Mouse (Mus musculus): ENCODE measurements at regions not wholly inside any gene's neighbourhood (a gene's known extent, or its start where the extent isn't known, plus 50 kb on each side); places are given as distances from the start of the nearest gene placed in this dataset.

DNA sequence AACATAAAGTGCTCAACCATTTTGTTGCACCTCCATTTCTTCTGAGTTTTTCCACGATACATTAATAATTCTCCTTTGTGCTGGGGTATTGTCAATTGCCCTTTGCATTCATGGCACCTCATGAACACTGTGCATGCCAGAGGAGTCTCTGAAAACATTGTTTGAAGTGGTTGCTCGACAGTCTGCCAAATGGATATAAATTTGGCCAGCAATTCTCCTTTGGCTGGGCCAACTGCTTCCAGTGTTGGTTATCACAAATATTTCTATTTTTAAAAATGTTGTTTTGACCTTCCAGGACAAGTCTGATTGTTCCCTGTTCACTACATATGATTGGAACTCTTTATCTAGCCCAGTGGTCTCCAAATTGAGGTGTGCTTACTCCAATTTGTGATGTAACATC lies 184.1 kb upstream of the 9630041A04Rik start:
- DNase-seq, result peak in 1 of 2 experiments; percentile 56
- intact Hi-C loops (cut with DNase I), result no loop called here

DNA sequence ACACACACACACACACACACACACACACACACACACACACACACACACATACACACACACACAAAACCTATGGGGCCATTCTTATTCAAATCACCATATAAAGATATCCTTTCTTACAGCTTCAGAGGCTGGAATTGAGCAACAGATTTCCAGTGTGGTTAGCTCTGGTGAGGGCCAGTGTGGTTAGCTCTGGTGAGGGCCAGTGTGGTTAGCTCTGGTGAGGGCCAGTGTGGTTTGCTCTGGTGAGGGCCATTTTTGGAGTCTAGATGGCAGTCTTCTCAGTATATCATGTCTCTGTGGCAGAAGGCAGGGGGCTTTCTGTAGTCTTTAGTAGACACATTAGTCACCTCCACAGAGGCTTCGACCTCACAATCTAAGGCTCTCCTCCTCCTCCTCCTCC lies 191.5 kb upstream of the 9630041A04Rik start:
- DNase-seq, result no peak
- intact Hi-C loops (cut with DNase I), result no loop called here

DNA sequence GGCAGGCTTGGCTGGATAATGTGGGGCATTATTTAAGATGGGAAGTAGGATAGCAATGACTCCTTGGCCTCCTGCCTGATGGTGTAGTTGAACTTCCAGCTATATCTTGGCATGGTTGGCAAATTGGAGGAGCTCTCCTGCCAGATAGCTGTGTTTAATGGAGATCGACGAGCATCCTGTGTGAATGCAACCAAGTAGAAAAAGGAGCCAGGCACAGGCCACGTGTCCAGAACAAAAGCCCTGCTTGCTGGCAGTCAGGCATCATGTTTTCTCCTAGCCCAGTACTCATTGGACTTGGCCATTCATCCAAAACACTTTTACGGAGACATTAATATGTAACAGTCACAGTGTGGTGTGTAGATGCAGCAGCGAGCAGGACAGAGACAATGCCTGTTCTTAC lies 211.8 kb upstream of the 9630041A04Rik start:
- no peak for DNase-seq
- intact Hi-C loops (cut with DNase I), result no loop called here

DNA sequence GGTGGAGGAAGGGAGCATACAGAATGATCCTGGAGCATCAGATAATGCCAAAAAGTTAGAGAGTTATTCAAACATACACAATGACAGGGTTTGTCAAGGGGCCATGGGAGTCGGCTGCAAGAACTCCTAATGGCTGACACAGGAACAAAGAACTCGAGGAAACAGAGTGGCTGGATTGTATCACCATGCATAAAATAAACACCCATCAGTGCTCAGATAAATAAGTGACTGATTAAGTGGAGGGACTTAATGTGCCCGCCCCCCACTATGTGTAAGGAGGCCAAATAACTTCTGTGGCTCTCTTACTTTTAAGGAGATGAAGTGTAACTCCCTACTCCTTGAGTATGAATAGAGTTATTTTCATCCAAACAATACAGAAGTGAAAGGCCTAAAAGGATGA lies 220.1 kb upstream of the 9630041A04Rik start:
- DNase-seq, result no peak
- intact Hi-C loops (cut with DNase I), result no loop called here

DNA sequence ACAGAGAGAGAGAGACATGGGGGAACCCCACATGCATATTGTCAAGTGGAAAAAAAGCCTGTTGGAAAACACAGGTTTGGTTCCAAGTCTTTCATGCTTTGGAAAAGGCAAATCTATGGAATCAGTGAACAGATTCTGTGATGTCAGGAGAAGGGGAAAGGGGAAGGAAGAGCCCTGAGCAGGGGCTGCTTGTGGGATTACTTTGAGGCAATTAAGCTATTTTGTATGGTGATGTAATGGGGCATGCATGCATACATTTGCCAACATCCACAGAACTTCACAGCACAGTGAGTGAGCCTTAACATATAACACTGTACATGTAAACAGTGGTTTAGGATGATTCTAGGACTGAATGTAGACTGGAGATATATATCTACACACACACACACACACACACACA lies 221.0 kb upstream of the 9630041A04Rik start:
- intact Hi-C loops (cut with DNase I), result no loop called here

DNA sequence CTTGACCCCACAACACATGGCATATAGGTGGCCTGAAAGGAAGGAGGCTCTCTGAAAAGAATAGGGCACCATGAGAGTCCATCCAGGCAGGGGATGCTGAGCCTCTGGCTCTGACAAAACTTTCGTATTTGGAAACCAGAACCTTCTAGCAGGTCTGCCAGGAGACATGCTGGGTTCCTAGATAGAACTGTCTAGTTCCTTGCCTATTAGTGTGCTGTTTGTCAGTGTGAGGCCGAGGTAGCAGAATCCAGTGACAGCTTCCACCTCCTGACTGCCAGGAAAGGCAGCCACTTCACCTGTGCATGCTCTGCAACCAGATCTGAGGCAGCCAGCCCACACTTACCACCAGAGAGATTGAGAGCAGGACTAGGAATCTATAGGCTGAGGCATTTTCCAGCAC lies 245.4 kb upstream of the 9630041A04Rik start:
- intact Hi-C loops (cut with DNase I), result no loop called here
- DNase-seq, result no peak

More for the DNA sequence above, 221.0 kb upstream of the 9630041A04Rik start:
- no peak for DNase-seq

DNA sequence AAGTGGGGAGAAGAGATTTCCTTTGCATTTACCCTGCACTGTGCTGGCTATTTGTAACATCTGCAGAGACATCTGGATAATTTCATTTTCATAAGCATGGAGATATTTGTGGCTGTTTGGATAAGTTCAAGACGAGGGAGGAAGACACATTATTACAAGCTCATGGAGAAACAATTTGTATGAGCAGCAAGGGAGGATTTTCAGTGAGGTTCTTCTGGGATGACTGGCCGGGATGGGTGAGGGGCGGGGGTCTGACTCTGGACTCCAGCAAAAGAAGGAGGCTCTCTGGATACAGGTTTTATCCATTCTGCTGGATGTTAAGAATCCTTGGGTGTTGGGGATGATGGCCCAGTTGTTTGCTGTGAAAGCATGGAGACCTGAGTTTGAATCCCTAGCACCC lies 246.5 kb upstream of the 9630041A04Rik start:
- DNase-seq, result no peak
- intact Hi-C loops (cut with DNase I), result no loop called here

DNA sequence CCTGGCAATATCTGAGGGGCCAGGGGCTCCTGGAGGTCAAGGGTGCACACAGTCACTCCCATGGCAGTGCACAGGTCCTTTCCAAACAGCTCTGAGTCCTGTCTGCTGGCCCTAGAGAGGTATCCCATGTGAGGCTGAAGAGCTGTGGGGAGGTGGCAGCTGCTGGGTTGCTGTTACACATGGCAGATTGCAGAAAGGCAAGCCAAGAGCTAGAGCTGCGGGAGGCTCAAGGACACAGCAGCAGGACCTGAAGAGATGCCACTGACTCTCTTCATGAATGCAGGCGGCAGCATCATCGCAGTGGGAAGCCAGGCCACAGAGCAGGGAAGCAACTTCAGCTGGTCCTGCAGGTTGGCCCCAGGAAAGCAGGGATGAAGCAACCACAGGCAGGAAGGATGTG lies 247.7 kb upstream of the 9630041A04Rik start:
- no peak for DNase-seq

DNA sequence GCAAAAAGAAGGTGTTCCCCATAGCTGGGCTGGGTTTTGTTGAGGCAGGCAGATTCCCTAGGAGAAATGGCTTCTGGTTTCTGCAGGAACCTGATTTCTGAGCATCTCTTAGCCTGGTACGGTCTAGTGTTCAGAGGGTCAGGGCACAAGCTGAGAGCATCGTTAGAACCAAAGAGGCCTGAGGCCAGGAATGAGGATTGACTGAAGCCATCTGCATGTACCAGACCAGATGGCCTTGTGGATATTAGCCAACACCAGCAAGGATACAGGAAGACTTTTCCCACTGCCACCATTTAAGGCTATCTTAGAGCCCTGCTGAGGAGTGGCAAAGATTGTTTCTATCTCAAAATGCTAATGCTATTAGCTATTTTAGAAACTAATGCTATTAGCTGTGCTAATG lies 248.2 kb upstream of the 9630041A04Rik start:
- peak; percentile 27 to 53 for DNase-seq

More for the DNA sequence above, 247.7 kb upstream of the 9630041A04Rik start:
- intact Hi-C loops (cut with DNase I), result no loop called here

DNA sequence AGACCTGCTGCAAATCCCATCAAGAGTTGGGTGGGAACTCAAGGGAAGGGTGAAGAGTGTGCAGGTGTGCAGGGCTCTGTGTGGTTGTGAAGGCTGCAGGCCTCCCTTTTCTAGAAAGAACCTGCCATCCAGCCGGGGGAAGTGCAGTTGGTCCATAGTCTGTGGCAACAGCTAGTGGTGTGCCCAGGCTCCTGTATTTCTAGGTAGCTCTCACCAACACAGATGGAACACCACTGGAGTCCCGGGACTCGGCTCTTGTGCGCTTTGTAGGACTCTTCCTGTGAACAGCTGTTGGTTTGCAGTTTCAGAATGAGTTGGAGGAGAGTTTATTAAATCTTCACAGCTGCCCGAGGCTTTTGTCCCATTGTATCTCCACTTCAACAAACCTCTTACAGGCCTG lies 248.7 kb upstream of the 9630041A04Rik start:
- DNase-seq, result no peak
- intact Hi-C loops (cut with DNase I), result no loop called here

More for the DNA sequence above, 248.2 kb upstream of the 9630041A04Rik start:
- intact Hi-C loops (cut with DNase I), result no loop called here

DNA sequence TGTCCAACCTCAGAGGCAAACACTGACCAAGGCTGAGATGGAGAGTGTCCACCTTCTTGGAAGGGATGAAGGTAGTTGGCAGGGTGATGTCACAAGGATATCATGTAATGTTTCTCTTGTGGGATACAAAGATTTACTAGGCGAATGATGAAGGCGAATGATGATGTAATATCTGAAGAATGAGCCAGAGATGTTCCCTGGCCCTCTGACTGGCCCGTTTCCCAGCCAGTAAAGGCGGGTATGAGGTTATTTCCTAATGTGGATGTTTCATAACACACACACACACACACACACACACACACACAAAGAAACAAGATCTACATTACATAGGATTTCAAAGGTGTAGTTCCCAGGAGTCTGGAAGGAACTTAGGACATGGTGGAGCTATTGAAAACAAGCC lies 249.1 kb upstream of the 9630041A04Rik start:
- DNase-seq, result peak; percentile 23 to 28
- intact Hi-C loops (cut with DNase I), result no loop called here

DNA sequence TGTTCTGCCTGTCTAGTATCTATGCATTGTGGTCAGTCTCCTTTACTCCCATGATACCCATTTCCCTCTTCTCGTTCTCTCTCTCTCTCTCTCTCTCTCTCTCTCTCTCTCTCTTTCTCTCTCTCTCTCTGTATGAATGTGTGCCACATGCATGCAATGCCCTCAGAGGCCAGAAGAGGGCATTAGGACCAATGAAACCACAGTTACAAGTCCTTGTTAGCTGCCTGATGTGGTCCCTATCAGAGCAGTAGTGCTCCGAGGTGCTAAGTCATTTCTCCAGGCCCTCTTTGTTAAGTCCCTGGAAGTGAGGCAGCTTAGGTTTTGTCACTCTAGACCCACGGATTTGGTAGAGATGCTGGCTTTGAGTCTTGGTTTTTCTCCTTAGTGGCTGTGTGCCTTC lies 250.2 kb upstream of the 9630041A04Rik start:
- intact Hi-C loops (cut with DNase I), result no loop called here
- DNase-seq, result no peak

DNA sequence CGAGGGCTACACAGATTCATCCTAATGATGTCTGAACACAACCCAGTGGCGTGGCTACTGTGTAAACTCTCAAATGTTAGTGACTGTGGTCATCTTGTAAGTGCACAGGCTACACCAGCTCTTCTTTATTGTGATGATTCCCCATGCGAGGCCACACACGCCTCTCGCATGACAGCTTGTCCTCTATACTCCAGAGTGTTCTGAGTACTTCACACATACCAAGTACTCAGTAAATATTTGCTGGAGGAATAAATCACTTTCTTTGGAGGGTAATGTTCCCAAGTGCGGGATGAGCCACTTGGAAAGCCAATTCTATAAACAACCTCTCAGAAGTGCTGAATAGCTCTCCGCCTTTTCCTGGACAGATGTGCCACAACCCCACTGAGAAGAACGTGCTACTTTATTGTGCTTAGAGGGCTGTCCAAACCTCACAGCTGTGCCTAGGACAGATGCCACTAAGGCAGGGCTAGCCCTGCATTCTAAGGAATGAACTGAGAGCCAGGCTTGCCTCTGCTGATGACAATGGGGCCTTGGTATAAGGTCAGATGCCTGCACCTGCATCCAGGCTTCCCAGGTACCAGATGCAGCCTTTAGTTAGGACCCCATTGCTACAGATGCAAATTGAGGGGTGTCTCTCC lies 250.7 kb upstream of the 9630041A04Rik start:
- DNase-seq, result no peak
- intact Hi-C loops (cut with DNase I), result no loop called here

DNA sequence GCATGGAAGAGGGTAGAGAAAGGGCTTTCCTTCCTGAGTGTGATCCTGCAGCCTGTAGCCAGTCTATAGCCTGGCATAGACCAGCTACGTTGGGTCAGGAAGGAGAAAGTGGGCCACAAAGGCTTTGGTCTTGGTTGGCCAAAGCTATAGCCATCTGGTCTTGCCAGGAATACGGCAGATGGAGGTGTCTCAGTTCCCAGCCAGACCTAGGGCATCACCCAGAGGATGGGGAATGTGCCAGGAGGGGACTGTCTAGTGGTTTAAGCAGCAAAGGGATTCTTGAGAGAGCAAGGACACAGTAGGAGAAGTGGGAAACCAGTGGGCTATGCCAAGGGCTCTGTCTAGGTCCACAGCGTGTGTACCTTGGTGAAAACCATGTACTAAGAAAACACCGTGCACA lies 251.3 kb upstream of the 9630041A04Rik start:
- intact Hi-C loops (cut with DNase I), result no loop called here

DNA sequence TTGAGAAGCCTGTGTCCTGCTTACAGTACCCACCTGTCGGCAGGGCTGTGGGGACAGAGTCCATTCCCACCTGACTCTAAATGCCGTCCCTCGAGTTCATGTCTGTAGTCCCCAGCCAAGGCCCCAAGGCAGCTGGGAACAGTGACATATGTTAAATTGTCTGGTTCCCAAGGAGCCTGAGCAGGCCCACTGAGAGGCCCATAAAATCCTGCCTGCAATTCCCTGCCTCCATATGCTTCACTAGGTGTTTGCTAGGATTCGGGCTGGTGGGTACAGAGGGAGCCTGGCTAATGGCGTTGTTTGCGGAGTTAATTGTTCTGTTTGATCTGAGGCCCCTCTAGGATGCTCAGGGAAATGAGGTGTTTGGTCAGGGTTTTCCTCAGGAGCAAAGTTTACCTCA lies 258.8 kb upstream of the 9630041A04Rik start:
- intact Hi-C loops (cut with DNase I), result no loop called here
- DNase-seq, result no peak

More for the DNA sequence above, 251.3 kb upstream of the 9630041A04Rik start:
- no peak for DNase-seq

DNA sequence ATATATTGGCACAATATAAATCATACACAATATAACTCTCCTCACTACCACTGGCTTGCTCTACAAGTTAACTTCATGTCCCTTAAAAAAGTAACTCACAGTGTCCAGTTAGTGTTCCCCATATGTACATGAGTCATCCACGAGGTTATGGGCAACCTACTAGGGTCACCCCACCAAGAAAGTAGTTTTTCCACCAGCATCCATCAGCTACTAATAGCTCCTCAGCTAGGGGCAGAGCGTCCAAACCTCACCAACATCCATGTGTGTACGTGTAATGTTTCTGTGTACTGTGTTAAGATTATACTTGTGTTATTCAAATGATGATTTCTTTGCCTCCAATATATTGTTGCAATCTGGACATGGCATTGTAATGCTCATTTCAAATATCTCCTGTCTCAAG lies 264.7 kb upstream of the 9630041A04Rik start:
- no peak for DNase-seq
- intact Hi-C loops (cut with DNase I), result no loop called here

DNA sequence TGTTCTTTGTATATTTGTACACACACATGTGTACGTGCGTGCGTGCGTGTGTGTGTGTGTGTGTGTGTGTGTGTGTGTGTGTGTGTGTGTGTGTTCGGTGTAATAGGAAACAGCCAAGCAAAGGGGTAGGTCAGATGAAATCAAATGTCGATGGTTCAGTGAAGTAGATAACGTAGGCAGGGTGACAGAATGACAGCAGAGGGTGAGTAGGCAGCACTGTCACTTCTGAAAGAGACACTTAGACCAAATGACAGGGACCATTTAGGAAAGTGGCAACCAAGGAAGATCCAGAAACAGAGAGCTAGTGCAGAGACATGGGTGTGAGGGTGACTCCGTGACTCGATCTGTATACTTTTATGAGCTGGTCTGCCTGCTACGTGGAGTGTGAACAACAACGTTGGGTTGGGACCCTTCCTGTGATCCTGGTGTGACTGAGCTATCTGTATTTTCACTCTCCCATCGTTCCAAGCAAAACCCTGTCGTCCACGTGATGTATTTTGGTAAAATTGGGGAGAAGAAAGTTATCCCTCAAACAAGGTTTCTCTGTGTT lies 266.5 kb upstream of the 9630041A04Rik start:
- DNase-seq, result no peak
- intact Hi-C loops (cut with DNase I), result no loop called here

DNA sequence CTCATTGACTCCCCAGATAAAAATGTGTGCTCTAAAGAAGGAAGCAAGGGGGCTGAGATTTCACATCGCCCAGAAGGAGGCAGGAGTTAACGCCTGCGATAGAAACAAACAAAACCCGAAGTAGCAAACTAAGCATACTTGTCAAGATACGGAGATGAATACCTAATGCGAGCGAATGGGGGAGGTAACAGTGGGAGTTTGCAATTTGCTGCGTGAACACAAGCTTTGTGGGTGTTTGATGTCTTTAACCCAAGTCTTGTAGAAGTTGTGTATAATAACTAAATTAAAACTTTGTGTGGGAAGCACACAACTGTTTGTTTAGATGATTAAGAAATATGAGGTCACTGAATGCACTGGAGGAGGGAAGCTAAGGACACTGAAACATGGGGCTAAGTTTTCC lies 269.0 kb upstream of the 9630041A04Rik start:
- intact Hi-C loops (cut with DNase I), result no loop called here

DNA sequence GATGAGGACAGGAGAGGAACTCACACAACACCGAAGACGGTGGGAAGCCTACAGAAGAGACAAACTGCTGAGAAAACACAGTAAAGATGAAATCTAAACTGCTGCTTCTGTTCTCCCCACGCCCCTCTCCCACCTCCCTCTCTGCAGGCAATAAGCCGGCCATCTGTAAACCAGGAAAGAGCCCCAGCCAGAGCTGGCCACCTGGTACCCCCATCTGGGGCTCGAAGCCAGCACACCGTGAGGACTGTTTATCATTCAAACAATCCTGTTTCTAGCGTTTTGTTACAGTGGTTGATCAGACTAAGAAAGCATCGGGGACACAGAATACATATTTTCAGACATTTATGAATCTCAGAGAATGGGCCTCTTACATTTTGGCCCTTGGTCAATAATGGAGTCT lies 270.0 kb upstream of the 9630041A04Rik start:
- intact Hi-C loops (cut with DNase I), result no loop called here
- no peak for DNase-seq

More for the DNA sequence above, 269.0 kb upstream of the 9630041A04Rik start:
- no peak for DNase-seq

DNA sequence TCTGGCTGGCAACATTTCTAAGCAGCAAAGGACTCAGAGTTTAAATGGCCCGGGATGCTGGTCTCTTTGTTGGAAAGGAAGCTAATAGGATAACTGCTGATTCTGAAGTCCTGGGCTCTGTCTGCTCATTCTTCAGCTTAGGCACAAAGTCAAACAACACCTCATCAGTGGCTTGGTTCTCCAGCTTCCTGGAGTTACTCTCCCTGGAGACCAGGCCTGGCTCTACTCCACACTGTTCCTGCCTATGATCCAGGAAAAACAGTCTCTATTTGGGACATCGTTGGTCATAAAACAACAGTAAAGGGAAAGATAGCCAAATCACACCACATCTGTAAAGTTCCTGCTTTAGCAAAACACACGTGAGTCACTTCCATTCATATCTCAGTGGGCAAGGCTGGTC lies 271.3 kb upstream of the 9630041A04Rik start:
- peak; percentile 76 to 83 for DNase-seq
- intact Hi-C loops (cut with DNase I), result no loop called here

DNA sequence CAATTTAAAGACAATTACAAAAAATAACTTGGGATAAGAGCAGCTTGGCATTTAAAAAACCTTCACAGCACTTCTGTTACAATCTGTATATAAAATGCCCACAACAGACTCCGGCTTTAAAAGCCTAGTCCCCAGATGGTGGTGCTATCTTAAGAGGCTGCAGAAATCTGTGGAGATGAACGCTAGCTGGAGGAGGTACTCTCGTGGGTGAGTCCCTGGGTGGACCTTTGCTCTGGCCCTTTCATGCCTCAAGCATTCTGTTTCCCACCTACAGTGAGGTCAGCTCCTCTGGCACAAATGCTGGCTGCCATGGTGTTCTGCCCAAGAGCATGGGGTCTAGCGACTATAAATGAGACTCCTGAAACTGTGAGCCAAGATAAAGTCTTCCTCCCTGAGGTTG lies 280.6 kb upstream of the 9630041A04Rik start:
- no peak for DNase-seq
- intact Hi-C loops (cut with DNase I), result no loop called here

DNA sequence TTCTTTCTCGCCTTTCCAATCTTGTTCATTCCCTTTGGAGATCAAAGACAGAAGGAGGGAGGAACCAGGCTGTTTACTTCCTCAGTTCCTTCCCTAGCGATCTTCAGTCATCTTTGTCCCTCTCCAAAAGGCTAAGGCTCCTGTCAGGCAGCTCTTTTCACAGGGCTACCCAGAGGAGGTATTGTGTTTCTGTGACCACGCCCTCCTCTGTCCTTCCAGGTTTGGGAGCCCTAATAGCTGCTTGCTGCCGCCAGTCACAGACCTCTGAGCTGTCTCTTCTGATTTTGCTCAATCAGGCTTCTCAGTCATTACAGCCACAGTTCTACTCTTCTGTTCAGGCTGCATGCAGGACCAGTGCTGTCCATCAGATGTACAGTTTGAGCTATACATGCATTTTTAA lies 290.9 kb upstream of the 9630041A04Rik start:
- intact Hi-C loops (cut with DNase I), result no loop called here
- no peak for DNase-seq

DNA sequence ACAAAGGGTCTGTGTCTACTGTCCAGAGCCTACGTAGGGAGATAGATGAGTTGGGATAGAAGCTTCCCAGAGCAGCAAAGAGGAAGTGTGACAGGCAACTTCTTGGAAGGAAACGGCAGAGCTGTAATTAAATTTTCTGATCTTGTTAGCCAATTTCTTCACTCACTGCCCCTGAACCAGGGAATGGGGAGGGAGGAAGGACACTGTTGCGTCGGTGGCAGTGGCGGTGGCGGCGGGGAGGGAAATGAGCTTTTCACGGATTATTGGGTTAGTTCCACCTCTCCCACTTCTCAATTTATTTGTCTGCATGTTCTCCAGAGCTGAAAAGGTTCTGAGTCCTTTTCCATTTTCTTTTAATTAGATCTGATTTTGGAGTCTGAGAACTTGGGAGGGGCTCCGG lies 298.4 kb upstream of the 9630041A04Rik start:
- DNase-seq, result no peak
- intact Hi-C loops (cut with DNase I), result no loop called here

Data from heart, postnatal 14 days (tissue).